Comparison of ENCODE assay signal across 12 mouse cellular contexts in the genomic region with DNA sequence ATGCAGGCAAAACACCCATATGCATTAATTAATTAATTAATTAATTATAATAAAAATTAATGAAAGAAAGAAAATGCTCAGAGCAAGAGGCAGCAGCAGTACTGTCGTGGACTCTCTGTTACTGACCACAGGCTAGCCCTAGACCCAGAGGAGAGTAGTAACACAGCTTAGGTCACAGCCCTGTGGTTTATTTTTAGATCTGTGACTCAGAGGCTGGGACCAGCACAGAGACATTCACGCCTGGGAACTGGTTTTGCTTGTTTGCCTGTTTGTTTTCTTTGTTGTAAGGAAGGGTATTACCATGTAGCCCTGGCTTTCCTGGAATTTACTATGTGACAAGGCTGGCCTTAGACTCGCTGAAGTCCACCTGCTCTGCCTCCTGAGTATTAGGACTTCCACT. TPM values are rescaled to one million over a fixed set of nuclear protein-coding genes. Genes with fewer than 3 reads are reported as not detected.
DNase-seq lines count a peak whose midpoint lies in the region; ATAC-seq and TF ChIP-seq lines count a peak whose summit lies in the region.
"Had no signal": no experiment of that assay in that cellular context is flagged by ENCODE, and none has a peak within 500 bp of the region (broad histone marks: within the 10 kb centered on the region; RNA-seq: fewer than 3 reads in every experiment).

No protein-coding gene starts in this region.

- no peak for TF ChIP-seq CTCF in stomach, postnatal 0 days (IDR thresholded peaks at IDR 0.05; ENCODE audit: low read depth)

- no peak overlapping the region for H3K4me2 ChIP-seq in heart, embryonic 16.5 days (ENCODE audit: low read depth, low read length)
- no peak overlapping the region for H3K4me2 ChIP-seq in embryonic facial prominence, embryonic 14.5 days (ENCODE audit: low read depth, low read length)
- no peak overlapping the region for H3K4me2 ChIP-seq in stomach, postnatal 0 days (replicated peaks; ENCODE audit: low read depth)
- H3K4me2 ChIP-seq: hindbrain, embryonic 13.5 days; midbrain, embryonic 12.5 days had no signal

- no peaks in the 10 kb centered on the region for H3K36me3 ChIP-seq in heart, embryonic 16.5 days (ENCODE audit: control insufficient read depth, insufficient read depth)
- H3K36me3 ChIP-seq in embryonic facial prominence, embryonic 14.5 days (ENCODE audit: control insufficient read depth, insufficient read depth, low read length): no peaks in the 10 kb centered on the region
- H3K36me3 ChIP-seq in stomach, postnatal 0 days (ENCODE audit: control insufficient read depth, insufficient read depth, low read length): no peaks in the 10 kb centered on the region
- H3K36me3 ChIP-seq: forebrain, embryonic 10.5 days; hindbrain, embryonic 13.5 days; midbrain, embryonic 12.5 days had no signal

- H3K9me3 ChIP-seq in heart, embryonic 16.5 days (replicated peaks; ENCODE audit: control insufficient read depth, low read length): peaks cover 3% of the 10 kb centered on the region; the same call in 1 of the 2 replicates
- H3K9me3 ChIP-seq in embryonic facial prominence, embryonic 14.5 days (ENCODE audit: control insufficient read depth, low read length): no peaks in the 10 kb centered on the region
- H3K9me3 ChIP-seq in stomach, postnatal 0 days (ENCODE audit: control insufficient read depth, low read length): no peaks in the 10 kb centered on the region
- H3K9me3 ChIP-seq: hindbrain, embryonic 13.5 days; midbrain, embryonic 12.5 days had no signal

- 0 out of 2 replicates have a peak, but pooled peaks cover 4% of the 10 kb centered on the region for H3K4me1 ChIP-seq in heart, embryonic 16.5 days (ENCODE audit: control insufficient read depth, insufficient read depth, low read length)
- H3K4me1 ChIP-seq in embryonic facial prominence, embryonic 14.5 days (ENCODE audit: control insufficient read depth, insufficient read depth, low read length): no peaks in the 10 kb centered on the region
- H3K4me1 ChIP-seq in stomach, postnatal 0 days (replicated peaks; ENCODE audit: control insufficient read depth, insufficient read depth): no peaks in the 10 kb centered on the region
- H3K4me1 ChIP-seq: forebrain, embryonic 10.5 days; hindbrain, embryonic 13.5 days; midbrain, embryonic 12.5 days had no signal

- H3K4me3 ChIP-seq in heart, embryonic 16.5 days (ENCODE audit: low read length): no peak overlapping the region
- H3K4me3 ChIP-seq in embryonic facial prominence, embryonic 14.5 days (ENCODE audit: low read depth, low read length): no peak overlapping the region
- no peak overlapping the region for H3K4me3 ChIP-seq in stomach, postnatal 0 days (ENCODE audit: low read depth, low read length)
- H3K4me3 ChIP-seq: forebrain, embryonic 10.5 days; hindbrain, embryonic 13.5 days; layer of hippocampus, adult 2 months; midbrain, embryonic 12.5 days had no signal

- peak; percentile 30 for TF ChIP-seq EP300 in stomach, postnatal 0 days (optimal IDR thresholded peaks at IDR 0.05)

- intact Hi-C loops in heart, postnatal 14 days (cut with DNase I): no loop called here

- ATAC-seq in heart, embryonic 16.5 days (replicated peaks; ENCODE audit: extremely low read depth, insufficient read depth, low FRiP score): peak; percentile 70
- 0 out of 2 replicates have a peak, but pooled peaks have one; percentile 55 for ATAC-seq in embryonic facial prominence, embryonic 14.5 days (ENCODE audit: low read depth)
- peak; percentile 92 for ATAC-seq in stomach, postnatal 0 days (ENCODE audit: low FRiP score, low TSS enrichment)

- no peak overlapping the region for H3K27ac ChIP-seq in heart, embryonic 16.5 days (ENCODE audit: low read length)
- no peak overlapping the region for H3K27ac ChIP-seq in embryonic facial prominence, embryonic 14.5 days (replicated peaks; ENCODE audit: low read depth, low read length)
- no peak overlapping the region; the same call in 1 of the 2 replicates for H3K27ac ChIP-seq in stomach, postnatal 0 days (replicated peaks)
- H3K27ac ChIP-seq: forebrain, embryonic 10.5 days; hindbrain, embryonic 13.5 days; layer of hippocampus, adult 2 months; midbrain, embryonic 12.5 days had no signal

- WGBS in heart, embryonic 16.5 days: 34% methylated on average over 3 of the region's 3 CpGs
- WGBS in embryonic facial prominence, embryonic 14.5 days: 50% methylated on average over 3 of the region's 3 CpGs
- WGBS in stomach, postnatal 0 days: 32% methylated on average over 3 of the region's 3 CpGs

- DNase-seq in heart, postnatal 14 days: no peak
- peak; percentile 70 for DNase-seq in urinary bladder, postnatal 14 days (ENCODE audit: low spot score)
- no peak for DNase-seq in urinary bladder, postnatal 4 days (ENCODE audit: low spot score in 2 of 2)
- DNase-seq in embryonic facial prominence, embryonic 14.5 days (ENCODE audit: low spot score): peak; percentile 66
- DNase-seq in stomach, postnatal 0 days (ENCODE audit: low spot score): peak; percentile 67
- no peak for DNase-seq in thymus, postnatal 36 days
- DNase-seq: right cerebral cortex, postnatal 4 days had no signal

- no peaks in the 10 kb centered on the region for H3K27me3 ChIP-seq in heart, embryonic 16.5 days (ENCODE audit: control insufficient read depth, insufficient read depth, low read length)
- no peaks in the 10 kb centered on the region for H3K27me3 ChIP-seq in embryonic facial prominence, embryonic 14.5 days (replicated peaks; ENCODE audit: control insufficient read depth, insufficient read depth, low read length)
- no peaks in the 10 kb centered on the region for H3K27me3 ChIP-seq in stomach, postnatal 0 days (ENCODE audit: control insufficient read depth, insufficient read depth, low read length)
- H3K27me3 ChIP-seq: hindbrain, embryonic 13.5 days; midbrain, embryonic 12.5 days had no signal

- no peak overlapping the region for H3K9ac ChIP-seq in heart, embryonic 16.5 days (ENCODE audit: low read length)
- no peak overlapping the region for H3K9ac ChIP-seq in embryonic facial prominence, embryonic 14.5 days (ENCODE audit: low read depth, low read length)
- no peak overlapping the region for H3K9ac ChIP-seq in stomach, postnatal 0 days (ENCODE audit: low read length)
- H3K9ac ChIP-seq: hindbrain, embryonic 13.5 days; midbrain, embryonic 12.5 days had no signal

RNA-seq across cellular contexts. Expression of a gene that starts 14.1 kb away (rescaled TPM):
- polyA plus RNA-seq in heart, embryonic 16.5 days (2015; fragmentation: Nextera tagmentation; extraction: Ambion mirVana): 24.8 and 28.4 TPM in 2 replicates
- 10 to 100 TPM; 71.5 to 80.6 TPM for total RNA-seq in heart, postnatal 14 days (2021)
- 36.1 and 40.3 TPM in 2 replicates for polyA plus RNA-seq in embryonic facial prominence, embryonic 14.5 days (2014; fragmentation: Nextera tagmentation; extraction: Ambion mirVana)
- 15.2 and 16.1 TPM in 2 replicates for polyA plus RNA-seq in stomach, postnatal 0 days (2015; fragmentation: Nextera tagmentation; extraction: Ambion mirVana)

Comparison
In these comparisons a context has a peak if more than half of its experiments do, and no peak if none do; other contexts are left out.
1. DNase-seq: peak in urinary bladder, postnatal 14 days (single experiment), embryonic facial prominence, embryonic 14.5 days (single experiment) and stomach, postnatal 0 days (single experiment); none in heart, postnatal 14 days (0 of 2), urinary bladder, postnatal 4 days (0 of 2) and thymus, postnatal 36 days (0 of 2).
2. Peak in every context shown above with its lines, with median percentiles within 50 percentile points of each other: ATAC-seq.